Mouse (Mus musculus): ENCODE measurements around the gene Haghl. TPM values are rescaled to one million over a fixed set of nuclear protein-coding genes. Genes with fewer than 3 reads are reported as not detected.

The Haghl gene
- polyA plus RNA-seq, 1 experiment, result 0.59 TPM

- TF ChIP-seq TAL1 (IDR thresholded peaks at IDR 0.05; ENCODE audit: low read length) (no peak), GATA1 (IDR thresholded peaks at IDR 0.05; ENCODE audit: low read length) (no peak)
- no peaks in the 10 kb centered on the region for H3K4me1 ChIP-seq (ENCODE audit: control insufficient read depth)
- 0 out of 2 replicates have a peak, but pooled peaks cover 3% of the 10 kb centered on the region for H3K27me3 ChIP-seq (ENCODE audit: control insufficient read depth)
- H3K4me3 ChIP-seq (replicated peaks), result no peak overlapping the region
- H3K36me3 ChIP-seq (ENCODE audit: control insufficient read depth), result no peaks in the 10 kb centered on the region
- no peaks in the 10 kb centered on the region for H3K9me3 ChIP-seq (ENCODE audit: control insufficient read depth, low read length)
These were observed 27.8 kb downstream of the Haghl start for GRCm38 (mm10) chr17:25757691-25758090.

GRCm38 (mm10) chr17:25756378-25757242 lies 28.9 kb downstream of the Haghl start:
- 0 out of 2 replicates have a peak, but pooled peaks cover 3% of the 10 kb centered on the region for H3K27me3 ChIP-seq (ENCODE audit: control insufficient read depth)
- H3K36me3 ChIP-seq (ENCODE audit: control insufficient read depth), result no peaks in the 10 kb centered on the region
- no peaks in the 10 kb centered on the region for H3K4me1 ChIP-seq (ENCODE audit: control insufficient read depth)
- TF ChIP-seq GATA1 (IDR thresholded peaks at IDR 0.05; ENCODE audit: low read length), result no peak
- TF ChIP-seq TAL1 (IDR thresholded peaks at IDR 0.05; ENCODE audit: low read length), result no peak
- H3K9me3 ChIP-seq (ENCODE audit: control insufficient read depth, low read length), result no peaks in the 10 kb centered on the region
- H3K4me3 ChIP-seq (replicated peaks), result no peak overlapping the region

GRCm38 (mm10) chr17:25755627-25756377 lies 29.7 kb downstream of the Haghl start:
- H3K9me3 ChIP-seq (ENCODE audit: control insufficient read depth, low read length), result no peaks in the 10 kb centered on the region
- no peak overlapping the region for H3K4me3 ChIP-seq (replicated peaks)
- 0 out of 2 replicates have a peak, but pooled peaks cover 3% of the 10 kb centered on the region for H3K27me3 ChIP-seq (ENCODE audit: control insufficient read depth)
- TF ChIP-seq TAL1 (IDR thresholded peaks at IDR 0.05; ENCODE audit: low read length) (no peak), GATA1 (IDR thresholded peaks at IDR 0.05; ENCODE audit: low read length) (no peak)
- no peaks in the 10 kb centered on the region for H3K36me3 ChIP-seq (ENCODE audit: control insufficient read depth)
- no peaks in the 10 kb centered on the region for H3K4me1 ChIP-seq (ENCODE audit: control insufficient read depth)

- no peak overlapping the region for H3K4me3 ChIP-seq (replicated peaks)
- no peaks in the 10 kb centered on the region for H3K4me1 ChIP-seq (ENCODE audit: control insufficient read depth)
- TF ChIP-seq GATA1 (IDR thresholded peaks at IDR 0.05; ENCODE audit: low read length), result no peak
- H3K9me3 ChIP-seq (ENCODE audit: control insufficient read depth, low read length), result no peaks in the 10 kb centered on the region
- no peaks in the 10 kb centered on the region for H3K36me3 ChIP-seq (ENCODE audit: control insufficient read depth)
- H3K27me3 ChIP-seq (ENCODE audit: control insufficient read depth), result 0 out of 2 replicates have a peak, but pooled peaks cover 3% of the 10 kb centered on the region
These were observed 30.4 kb downstream of the Haghl start for GRCm38 (mm10) chr17:25755086-25755485.

- H3K36me3 ChIP-seq (ENCODE audit: control insufficient read depth), result no peaks in the 10 kb centered on the region
- TF ChIP-seq GATA1 (IDR thresholded peaks at IDR 0.05; ENCODE audit: low read length) (no peak), TAL1 (IDR thresholded peaks at IDR 0.05; ENCODE audit: low read length) (no peak)
- no peak within 1 kb of the TSS for H3K4me3 ChIP-seq (replicated peaks)
- H3K4me1 ChIP-seq (ENCODE audit: control insufficient read depth), result no peaks in the 10 kb centered on the region
- H3K9me3 ChIP-seq (ENCODE audit: control insufficient read depth, low read length), result no peaks in the 10 kb centered on the region
- 0 out of 2 replicates have a peak, but pooled peaks cover 3% of the 10 kb centered on the region for H3K27me3 ChIP-seq (ENCODE audit: control insufficient read depth)
These were observed 31.2 kb downstream of the Haghl start, which contains the start of gene Msln for GRCm38 (mm10) chr17:25754241-25754640. Msln (minus strand) TSS chr17:25754378.

GRCm38 (mm10) chr17:25751446-25751845 lies 34.0 kb downstream of the Haghl start:
- no peaks in the 10 kb centered on the region for H3K36me3 ChIP-seq (ENCODE audit: control insufficient read depth)
- no peak overlapping the region for H3K4me3 ChIP-seq (replicated peaks)
- H3K4me1 ChIP-seq (ENCODE audit: control insufficient read depth), result no peaks in the 10 kb centered on the region
- H3K9me3 ChIP-seq (ENCODE audit: control insufficient read depth, low read length), result no peaks in the 10 kb centered on the region
- H3K27me3 ChIP-seq (ENCODE audit: control insufficient read depth), result no peaks in the 10 kb centered on the region
- no peak for TF ChIP-seq TAL1 (IDR thresholded peaks at IDR 0.05; ENCODE audit: low read length)
- TF ChIP-seq GATA1 (IDR thresholded peaks at IDR 0.05; ENCODE audit: low read length), result no peak

- H3K27me3 ChIP-seq (ENCODE audit: control insufficient read depth), result no peaks in the 10 kb centered on the region
- H3K4me3 ChIP-seq (replicated peaks), result no peak overlapping the region
- no peaks in the 10 kb centered on the region for H3K9me3 ChIP-seq (ENCODE audit: control insufficient read depth, low read length)
- TF ChIP-seq GATA1 (IDR thresholded peaks at IDR 0.05; ENCODE audit: low read length), result no peak
- TF ChIP-seq TAL1 (IDR thresholded peaks at IDR 0.05; ENCODE audit: low read length), result no peak
- no peaks in the 10 kb centered on the region for H3K4me1 ChIP-seq (ENCODE audit: control insufficient read depth)
- no peaks in the 10 kb centered on the region for H3K36me3 ChIP-seq (ENCODE audit: control insufficient read depth)
These were observed 36.2 kb downstream of the Haghl start for GRCm38 (mm10) chr17:25749314-25749713.

- no peaks in the 10 kb centered on the region for H3K36me3 ChIP-seq (ENCODE audit: control insufficient read depth)
- TF ChIP-seq GATA1 (IDR thresholded peaks at IDR 0.05; ENCODE audit: low read length) (no peak), TAL1 (IDR thresholded peaks at IDR 0.05; ENCODE audit: low read length) (no peak)
- H3K9me3 ChIP-seq (ENCODE audit: control insufficient read depth, low read length), result no peaks in the 10 kb centered on the region
- no peaks in the 10 kb centered on the region for H3K4me1 ChIP-seq (ENCODE audit: control insufficient read depth)
- H3K27me3 ChIP-seq (ENCODE audit: control insufficient read depth), result no peaks in the 10 kb centered on the region
- H3K4me3 ChIP-seq (replicated peaks), result no peak overlapping the region
These were observed 37.2 kb downstream of the Haghl start for GRCm38 (mm10) chr17:25748238-25748637.

- Histone ChIP-seq H3K27me3 (ENCODE audit: control insufficient read depth) (no peaks in the 10 kb centered on the region; the same call in 1 of the 2 replicates), H3K9me3 (ENCODE audit: control insufficient read depth, low read length) (no peaks in the 10 kb centered on the region), H3K4me1 (ENCODE audit: control insufficient read depth) (no peaks in the 10 kb centered on the region), H3K36me3 (ENCODE audit: control insufficient read depth) (no peaks in the 10 kb centered on the region), H3K4me3 (replicated peaks) (no peak overlapping the region)
- no peak; the same call in 2 of the 3 replicates for TF ChIP-seq TAL1 (IDR thresholded peaks at IDR 0.05; ENCODE audit: low read length)
- no peak for TF ChIP-seq GATA1 (IDR thresholded peaks at IDR 0.05; ENCODE audit: low read length)
These were observed 41.2 kb downstream of the Haghl start for GRCm38 (mm10) chr17:25744311-25744710.

Measured in erythroblast, embryonic 14.5 days (primary cell).